Mouse (Mus musculus): ENCODE data around the gene Nek1. TPM values are rescaled to one million over a fixed set of nuclear protein-coding genes. Genes with fewer than 3 reads are reported as not detected.

Nek1 gene
- polyA plus RNA-seq, 1 experiment from 2014 or later = 7.9 TPM

- Histone ChIP-seq H3K4me1 (ENCODE audit: control insufficient read depth, low read depth, low read length) (peaks cover 32% of the 10 kb centered on the region), H3K9me3 (replicated peaks; ENCODE audit: control insufficient read depth, low read length) (no peaks in the 10 kb centered on the region), H3K27ac (ENCODE audit: low read length) (no peak overlapping the region), H3K4me2 (ENCODE audit: low read depth, low read length) (no peak overlapping the region), H3K27me3 (ENCODE audit: control insufficient read depth, insufficient read depth, low read depth, low read length) (no peaks in the 10 kb centered on the region), H3K4me3 (ENCODE audit: low read depth, low read length) (no peak overlapping the region), H3K36me3 (ENCODE audit: control insufficient read depth, insufficient read depth) (no peaks in the 10 kb centered on the region), H3K9ac (ENCODE audit: low read depth, low read length) (no peak overlapping the region)
- WGBS (ENCODE audit: insufficient replicate concordance) = 23% methylated on average over 2 of the region's 2 CpGs
- ATAC-seq (ENCODE audit: low read depth) = no peak
These were observed 29.1 kb upstream of the Nek1 start for GRCm38 (mm10) chr8:60963931-60964330.

GRCm38 (mm10) chr8:60964518-60964917, 28.5 kb upstream of the Nek1 start:
- H3K36me3 ChIP-seq (ENCODE audit: control insufficient read depth, insufficient read depth) = no peaks in the 10 kb centered on the region
- H3K4me3 ChIP-seq (ENCODE audit: low read depth, low read length) = no peak overlapping the region
- no peaks in the 10 kb centered on the region for H3K27me3 ChIP-seq (ENCODE audit: control insufficient read depth, insufficient read depth, low read depth, low read length)
- H3K9ac ChIP-seq (ENCODE audit: low read depth, low read length) = no peak overlapping the region
- H3K27ac ChIP-seq (ENCODE audit: low read length) = no peak overlapping the region
- no peak overlapping the region for H3K4me2 ChIP-seq (ENCODE audit: low read depth, low read length)
- no peaks in the 10 kb centered on the region for H3K9me3 ChIP-seq (replicated peaks; ENCODE audit: control insufficient read depth, low read length)
- H3K4me1 ChIP-seq (ENCODE audit: control insufficient read depth, low read depth, low read length) = peaks cover 38% of the 10 kb centered on the region
- ATAC-seq (ENCODE audit: low read depth) = no peak
- 73% methylated on average over 4 of the region's 4 CpGs for WGBS (ENCODE audit: insufficient replicate concordance)

GRCm38 (mm10) chr8:60965306-60965705, 27.7 kb upstream of the Nek1 start:
- Histone ChIP-seq H3K4me3 (ENCODE audit: low read depth, low read length) (no peak overlapping the region), H3K4me2 (ENCODE audit: low read depth, low read length) (no peak overlapping the region; the same call in 1 of the 2 replicates), H3K27me3 (ENCODE audit: control insufficient read depth, insufficient read depth, low read depth, low read length) (no peaks in the 10 kb centered on the region), H3K36me3 (ENCODE audit: control insufficient read depth, insufficient read depth) (no peaks in the 10 kb centered on the region), H3K9me3 (replicated peaks; ENCODE audit: control insufficient read depth, low read length) (no peaks in the 10 kb centered on the region), H3K4me1 (ENCODE audit: control insufficient read depth, low read depth, low read length) (peaks cover 39% of the 10 kb centered on the region), H3K27ac (ENCODE audit: low read length) (peak overlapping the region; percentile 42; the same call in 1 of the 2 replicates), H3K9ac (ENCODE audit: low read depth, low read length) (no peak overlapping the region)
- ATAC-seq (ENCODE audit: low read depth) = no peak
- 24% methylated on average over 6 of the region's 6 CpGs for WGBS (ENCODE audit: insufficient replicate concordance)

GRCm38 (mm10) chr8:60965741-60966140, 27.3 kb upstream of the Nek1 start:
- 54% methylated on average over 3 of the region's 3 CpGs for WGBS (ENCODE audit: insufficient replicate concordance)
- H3K27me3 ChIP-seq (ENCODE audit: control insufficient read depth, insufficient read depth, low read depth, low read length) = no peaks in the 10 kb centered on the region
- 0 out of 2 replicates have a peak overlapping the region, but pooled peaks have one; percentile 42 for H3K27ac ChIP-seq (ENCODE audit: low read length)
- no peak for ATAC-seq (ENCODE audit: low read depth)
- H3K4me1 ChIP-seq (ENCODE audit: control insufficient read depth, low read depth, low read length) = peaks cover 39% of the 10 kb centered on the region
- H3K36me3 ChIP-seq (ENCODE audit: control insufficient read depth, insufficient read depth) = no peaks in the 10 kb centered on the region
- no peak overlapping the region for H3K4me3 ChIP-seq (ENCODE audit: low read depth, low read length)
- no peak overlapping the region for H3K4me2 ChIP-seq (ENCODE audit: low read depth, low read length)
- no peaks in the 10 kb centered on the region for H3K9me3 ChIP-seq (replicated peaks; ENCODE audit: control insufficient read depth, low read length)
- no peak overlapping the region for H3K9ac ChIP-seq (ENCODE audit: low read depth, low read length)

GRCm38 (mm10) chr8:60969091-60969490, 23.9 kb upstream of the Nek1 start:
- no peaks in the 10 kb centered on the region for H3K27me3 ChIP-seq (ENCODE audit: control insufficient read depth, insufficient read depth, low read depth, low read length)
- no peaks in the 10 kb centered on the region for H3K36me3 ChIP-seq (ENCODE audit: control insufficient read depth, insufficient read depth)
- ATAC-seq (ENCODE audit: low read depth) = peak; percentile 35; the same call in 1 of the 2 replicates
- no peak overlapping the region for H3K4me3 ChIP-seq (ENCODE audit: low read depth, low read length)
- peak overlapping the region; percentile 52 for H3K4me2 ChIP-seq (ENCODE audit: low read depth, low read length)
- H3K4me1 ChIP-seq (ENCODE audit: control insufficient read depth, low read depth, low read length) = peaks cover 60% of the 10 kb centered on the region
- WGBS (ENCODE audit: insufficient replicate concordance) = 30% methylated on average over 2 of the region's 2 CpGs
- no peaks in the 10 kb centered on the region for H3K9me3 ChIP-seq (replicated peaks; ENCODE audit: control insufficient read depth, low read length)
- H3K9ac ChIP-seq (ENCODE audit: low read depth, low read length) = peak overlapping the region; percentile 9
- peak overlapping the region; percentile 78 for H3K27ac ChIP-seq (ENCODE audit: low read length)

- Histone ChIP-seq H3K9ac (ENCODE audit: low read depth, low read length) (peak overlapping the region; percentile 6; the same call in 1 of the 2 replicates), H3K4me1 (ENCODE audit: control insufficient read depth, low read depth, low read length) (peaks cover 58% of the 10 kb centered on the region), H3K36me3 (ENCODE audit: control insufficient read depth, insufficient read depth) (no peaks in the 10 kb centered on the region), H3K27ac (ENCODE audit: low read length) (no peak overlapping the region), H3K9me3 (replicated peaks; ENCODE audit: control insufficient read depth, low read length) (no peaks in the 10 kb centered on the region), H3K4me3 (ENCODE audit: low read depth, low read length) (no peak overlapping the region), H3K27me3 (ENCODE audit: control insufficient read depth, insufficient read depth, low read depth, low read length) (no peaks in the 10 kb centered on the region), H3K4me2 (ENCODE audit: low read depth, low read length) (0 out of 2 replicates have a peak overlapping the region, but pooled peaks have one; percentile 4)
- ATAC-seq (ENCODE audit: low read depth) = no peak
- WGBS (ENCODE audit: insufficient replicate concordance) = 68% methylated on average over 4 of the region's 4 CpGs
These were observed 21.2 kb upstream of the Nek1 start for GRCm38 (mm10) chr8:60971808-60972207.

GRCm38 (mm10) chr8:60973448-60973847, 19.5 kb upstream of the Nek1 start:
- peak; percentile 85 for ATAC-seq (ENCODE audit: low read depth)
- H3K4me3 ChIP-seq (ENCODE audit: low read depth, low read length) = peak overlapping the region; percentile 39
- H3K27ac ChIP-seq (ENCODE audit: low read length) = peak overlapping the region; percentile 91

GRCm38 (mm10) chr8:60974837-60975236, 18.2 kb upstream of the Nek1 start:
- H3K4me1 ChIP-seq (ENCODE audit: control insufficient read depth, low read depth, low read length) = peaks cover 54% of the 10 kb centered on the region

More at GRCm38 (mm10) chr8:60973448-60973847, 19.5 kb upstream of the Nek1 start:
- peaks cover 54% of the 10 kb centered on the region for H3K4me1 ChIP-seq (ENCODE audit: control insufficient read depth, low read depth, low read length)
- 18% methylated on average over 2 of the region's 2 CpGs for WGBS (ENCODE audit: insufficient replicate concordance)
- H3K36me3 ChIP-seq (ENCODE audit: control insufficient read depth, insufficient read depth) = no peaks in the 10 kb centered on the region
- no peaks in the 10 kb centered on the region for H3K27me3 ChIP-seq (ENCODE audit: control insufficient read depth, insufficient read depth, low read depth, low read length)
- H3K4me2 ChIP-seq (ENCODE audit: low read depth, low read length) = peak overlapping the region; percentile 61
- no peaks in the 10 kb centered on the region for H3K9me3 ChIP-seq (replicated peaks; ENCODE audit: control insufficient read depth, low read length)
- H3K9ac ChIP-seq (ENCODE audit: low read depth, low read length) = peak overlapping the region; percentile 48

GRCm38 (mm10) chr8:60976818-60977217, 16.2 kb upstream of the Nek1 start:
- no peak overlapping the region for H3K4me3 ChIP-seq (ENCODE audit: low read depth, low read length)
- no peak overlapping the region for H3K27ac ChIP-seq (ENCODE audit: low read length)
- H3K9ac ChIP-seq (ENCODE audit: low read depth, low read length) = no peak overlapping the region
- H3K27me3 ChIP-seq (ENCODE audit: control insufficient read depth, insufficient read depth, low read depth, low read length) = no peaks in the 10 kb centered on the region
- ATAC-seq (ENCODE audit: low read depth) = no peak
- WGBS (ENCODE audit: insufficient replicate concordance) = 83% methylated on average over 9 of the region's 9 CpGs
- no peaks in the 10 kb centered on the region for H3K9me3 ChIP-seq (replicated peaks; ENCODE audit: control insufficient read depth, low read length)
- 0 out of 2 replicates have a peak overlapping the region, but pooled peaks have one; percentile 62 for H3K4me2 ChIP-seq (ENCODE audit: low read depth, low read length)
- H3K4me1 ChIP-seq (ENCODE audit: control insufficient read depth, low read depth, low read length) = peaks cover 54% of the 10 kb centered on the region
- H3K36me3 ChIP-seq (ENCODE audit: control insufficient read depth, insufficient read depth) = no peaks in the 10 kb centered on the region

More at GRCm38 (mm10) chr8:60974837-60975236, 18.2 kb upstream of the Nek1 start:
- ATAC-seq (ENCODE audit: low read depth) = peak; percentile 83
- H3K36me3 ChIP-seq (ENCODE audit: control insufficient read depth, insufficient read depth) = no peaks in the 10 kb centered on the region
- peak overlapping the region; percentile 76 for H3K27ac ChIP-seq (ENCODE audit: low read length)
- H3K27me3 ChIP-seq (ENCODE audit: control insufficient read depth, insufficient read depth, low read depth, low read length) = no peaks in the 10 kb centered on the region
- H3K9ac ChIP-seq (ENCODE audit: low read depth, low read length) = peak overlapping the region; percentile 30
- H3K4me3 ChIP-seq (ENCODE audit: low read depth, low read length) = no peak overlapping the region
- WGBS (ENCODE audit: insufficient replicate concordance) = 27% methylated on average over 2 of the region's 2 CpGs
- no peaks in the 10 kb centered on the region for H3K9me3 ChIP-seq (replicated peaks; ENCODE audit: control insufficient read depth, low read length)
- peak overlapping the region; percentile 61 for H3K4me2 ChIP-seq (ENCODE audit: low read depth, low read length)
